Comparison of ENCODE assay signal across 20 mouse cellular contexts in genomic region chr6:118595681-118596055, GRCm38 (mm10). TPM values are rescaled to one million over a fixed set of nuclear protein-coding genes. Genes with fewer than 3 reads are reported as not detected.
DNase-seq lines count a peak whose midpoint lies in the region; ATAC-seq lines count a peak whose summit lies in the region.
"Had no signal": no experiment of that assay in that cellular context is flagged by ENCODE, and none has a peak within 500 bp of the region (broad histone marks: within the 10 kb centered on the region; RNA-seq: fewer than 3 reads in every experiment).

No protein-coding gene starts in this region.

- H3K4me1 ChIP-seq in hindbrain, embryonic 16.5 days (ENCODE audit: control insufficient read depth, insufficient read depth, low read depth, low read length) = peaks cover 10% of the 10 kb centered on the region

- no peaks in the 10 kb centered on the region for H3K9me3 ChIP-seq in hindbrain, embryonic 16.5 days (ENCODE audit: control insufficient read depth, low read length)
- H3K9me3 ChIP-seq: embryonic facial prominence, embryonic 13.5 days; forebrain, embryonic 10.5 days; limb, embryonic 10.5 days; liver, embryonic 15.5 days; neural tube, embryonic 13.5 days had no signal

- H3K4me3 ChIP-seq in hindbrain, embryonic 16.5 days (ENCODE audit: low read length) = no peak overlapping the region
- H3K4me3 ChIP-seq: embryonic facial prominence, embryonic 13.5 days; forebrain, embryonic 10.5 days; limb, embryonic 10.5 days; liver, embryonic 15.5 days; neural tube, embryonic 13.5 days had no signal

- peak; percentile 84 for DNase-seq in heart, adult 11 months
- DNase-seq in heart, adult 8-10 months (ENCODE audit: low spot score) = no peak
- peak; percentile 31 for DNase-seq in left cerebral cortex, postnatal 4 days
- no peak for DNase-seq in left cerebral cortex, adult 9 months (ENCODE audit: low spot score in 2 of 2)
- peak; percentile 28 to 42 for DNase-seq in cerebellum, adult 18-20 months
- no peak for DNase-seq in gastrocnemius, postnatal 10 days
- DNase-seq in lung, adult 18-20 months = no peak
- DNase-seq: adrenal gland, adult 8-10 months; kidney, postnatal 14 days; layer of hippocampus, adult 9-11 months; lung, postnatal 4 days; thymus, postnatal 36 days had no signal

- H3K9ac ChIP-seq in hindbrain, embryonic 16.5 days (ENCODE audit: low read depth, low read length) = no peak overlapping the region
- H3K9ac ChIP-seq: embryonic facial prominence, embryonic 13.5 days; liver, embryonic 15.5 days; neural tube, embryonic 13.5 days had no signal

- peaks cover 13% of the 10 kb centered on the region for H3K36me3 ChIP-seq in hindbrain, embryonic 16.5 days (ENCODE audit: control insufficient read depth, insufficient read depth, low read length)
- H3K36me3 ChIP-seq: forebrain, embryonic 10.5 days; liver, embryonic 15.5 days had no signal

- WGBS in hindbrain, embryonic 16.5 days = 45% methylated on average over 9 of the region's 9 CpGs

- intact Hi-C loops in left cerebral cortex, postnatal 4 days (cut with DNase I) = no loop called here

- no peak overlapping the region for H3K4me2 ChIP-seq in hindbrain, embryonic 16.5 days (ENCODE audit: low read length)
- H3K4me2 ChIP-seq: embryonic facial prominence, embryonic 13.5 days; liver, embryonic 15.5 days; neural tube, embryonic 13.5 days had no signal

- H3K27me3 ChIP-seq in hindbrain, embryonic 16.5 days (replicated peaks; ENCODE audit: control insufficient read depth, insufficient read depth, low read length) = peaks cover 4% of the 10 kb centered on the region

- ATAC-seq in hindbrain, embryonic 16.5 days = peak; percentile 40; the same call in 1 of the 2 replicates
- ATAC-seq: intestine, embryonic 16.5 days had no signal

- H3K27ac ChIP-seq in hindbrain, embryonic 16.5 days (ENCODE audit: low read depth, low read length) = no peak overlapping the region
- H3K27ac ChIP-seq: embryonic facial prominence, embryonic 13.5 days; forebrain, embryonic 10.5 days; limb, embryonic 10.5 days; liver, embryonic 15.5 days; neural tube, embryonic 13.5 days; stomach, postnatal 0 days had no signal

RNA-seq across cellular contexts. Expression of gene Ankrd26, which starts 33.6 kb away (rescaled TPM):
- 1 to 10 TPM; 1.6 to 3.5 (median 2.4) TPM for total RNA-seq in heart, adult 8-10 months (2022)
- total RNA-seq in left cerebral cortex, postnatal 4 days (2021) = 10 to 100 TPM; 11.9 to 12.5 TPM
- polyA plus RNA-seq in hindbrain, embryonic 16.5 days (2015; fragmentation: Nextera tagmentation; extraction: Ambion mirVana) = 16.0 and 16.6 TPM in 2 replicates
- 1 to 10 TPM; 1.6 to 2.9 TPM for total RNA-seq in gastrocnemius, postnatal 10 days (2021)

Comparison
In these comparisons a context has a peak if more than half of its experiments do, and no peak if none do; other contexts are left out.
1. DNase-seq: peak in heart, adult 11 months (single experiment), left cerebral cortex, postnatal 4 days (single experiment) and cerebellum, adult 18-20 months (2 of 2); none in heart, adult 8-10 months (single experiment), left cerebral cortex, adult 9 months (0 of 2), gastrocnemius, postnatal 10 days (single experiment) and lung, adult 18-20 months (0 of 2).